8 mouse cellular contexts compared by ENCODE assay signal in the genomic region with DNA sequence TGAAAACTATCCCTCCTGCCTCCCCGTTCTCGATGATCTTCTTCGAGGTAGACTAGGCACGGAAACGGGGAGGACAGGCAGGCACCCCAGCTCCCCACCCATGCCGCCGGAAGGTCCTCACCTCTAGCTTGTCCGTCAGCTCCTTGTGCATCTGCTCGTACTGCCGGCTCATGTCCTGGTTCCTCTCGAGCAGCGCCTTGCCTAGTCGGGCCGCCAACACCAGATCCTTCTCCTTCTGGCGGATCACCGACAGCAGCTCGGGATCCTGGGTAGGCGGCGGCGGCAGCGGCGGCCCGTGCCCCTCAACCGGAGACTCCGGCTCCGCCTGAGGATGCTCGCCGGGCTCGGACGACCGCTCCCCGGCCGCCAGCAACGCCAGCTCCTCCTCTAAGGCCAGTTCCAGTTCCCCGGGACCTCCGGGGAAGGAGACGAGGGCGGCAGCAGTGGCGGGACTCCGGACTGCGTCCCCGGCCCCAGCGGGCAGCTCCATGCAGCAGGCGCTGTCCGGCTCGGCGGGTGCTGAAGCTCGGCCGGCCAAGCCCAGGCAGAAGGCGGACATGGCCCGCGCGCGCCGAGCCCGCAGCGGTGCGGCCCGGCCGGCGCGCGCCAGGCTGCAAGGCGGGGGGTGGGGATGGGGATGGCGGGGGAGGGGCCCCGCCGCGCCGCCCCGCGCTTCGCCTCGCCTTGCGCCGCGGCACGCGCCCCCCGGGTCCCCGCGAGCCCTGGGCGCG. TPM values are rescaled to one million over a fixed set of nuclear protein-coding genes. Genes with fewer than 3 reads are reported as not detected.
A peak's percentile ranks its signal among the peaks of the same experiment; 100 is the strongest.
DNase-seq lines count a peak whose midpoint lies in the region; ATAC-seq and TF ChIP-seq lines count a peak whose summit lies in the region.

A gene (minus strand): TSS at position 621 of the 731 bp plus-strand sequence.

- H3K27me3 ChIP-seq in embryonic facial prominence, embryonic 11.5 days (ENCODE audit: control insufficient read depth, insufficient read depth, low read length): peaks cover 9% of the 10 kb centered on the region
- peaks cover 34% of the 10 kb centered on the region for H3K27me3 ChIP-seq in limb, embryonic 14.5 days (ENCODE audit: control insufficient read depth, insufficient read depth, low read length)
- H3K27me3 ChIP-seq in midbrain, embryonic 16.5 days (ENCODE audit: control insufficient read depth, insufficient read depth, low read depth, low read length): no peaks in the 10 kb centered on the region

- peak within 1 kb of the TSS; percentile 99 for H3K4me2 ChIP-seq in embryonic facial prominence, embryonic 11.5 days (ENCODE audit: low read depth, low read length)
- H3K4me2 ChIP-seq in limb, embryonic 14.5 days (replicated peaks; ENCODE audit: low read depth, low read length, severe bottlenecking): peak within 1 kb of the TSS; percentile 97
- H3K4me2 ChIP-seq in midbrain, embryonic 16.5 days (ENCODE audit: low read length): peak within 1 kb of the TSS; percentile 88

- no peaks in the 10 kb centered on the region for H3K4me1 ChIP-seq in embryonic facial prominence, embryonic 11.5 days (ENCODE audit: control insufficient read depth, insufficient read depth, low read length)
- peaks cover 11% of the 10 kb centered on the region; the same call in 1 of the 2 replicates for H3K4me1 ChIP-seq in limb, embryonic 14.5 days (ENCODE audit: control insufficient read depth, insufficient read depth, low read length)
- H3K4me1 ChIP-seq in midbrain, embryonic 16.5 days (ENCODE audit: control insufficient read depth, insufficient read depth, low read length): peaks cover 18% of the 10 kb centered on the region

- H3K9ac ChIP-seq in embryonic facial prominence, embryonic 11.5 days (replicated peaks; ENCODE audit: low read length): peak within 1 kb of the TSS; percentile 34
- H3K9ac ChIP-seq in limb, embryonic 14.5 days (ENCODE audit: low read depth, low read length, severe bottlenecking): 0 out of 2 replicates have a peak within 1 kb of the TSS, but pooled peaks have one; percentile 38
- H3K9ac ChIP-seq in midbrain, embryonic 16.5 days (ENCODE audit: low read depth, low read length): peak within 1 kb of the TSS; percentile 83

- under 1% methylated on average over 58 of the region's 83 CpGs for WGBS in embryonic facial prominence, embryonic 11.5 days
- 0% methylated on average over 42 of the region's 83 CpGs for WGBS in limb, embryonic 14.5 days
- under 1% methylated on average over 71 of the region's 83 CpGs for WGBS in midbrain, embryonic 16.5 days

- H3K4me3 ChIP-seq in embryonic facial prominence, embryonic 11.5 days (ENCODE audit: low read depth, low read length): peak within 1 kb of the TSS; percentile 64
- peak within 1 kb of the TSS; percentile 58 for H3K4me3 ChIP-seq in limb, embryonic 14.5 days (replicated peaks; ENCODE audit: low read length)
- H3K4me3 ChIP-seq in midbrain, embryonic 16.5 days (ENCODE audit: low read depth, low read length): peak within 1 kb of the TSS; percentile 94

- H3K9me3 ChIP-seq in embryonic facial prominence, embryonic 11.5 days (replicated peaks; ENCODE audit: control insufficient read depth, low read length): no peaks in the 10 kb centered on the region
- no peaks in the 10 kb centered on the region for H3K9me3 ChIP-seq in limb, embryonic 14.5 days (ENCODE audit: control insufficient read depth, low read length)
- no peaks in the 10 kb centered on the region for H3K9me3 ChIP-seq in midbrain, embryonic 16.5 days (replicated peaks; ENCODE audit: control insufficient read depth, low read length, poor library complexity, severe bottlenecking)

- H3K36me3 ChIP-seq in embryonic facial prominence, embryonic 11.5 days (replicated peaks; ENCODE audit: control insufficient read depth, insufficient read depth, low read depth, low read length): no peaks in the 10 kb centered on the region
- H3K36me3 ChIP-seq in limb, embryonic 14.5 days (ENCODE audit: control insufficient read depth, insufficient read depth, low read length): no peaks in the 10 kb centered on the region
- H3K36me3 ChIP-seq in midbrain, embryonic 16.5 days (ENCODE audit: control insufficient read depth, insufficient read depth, low read length): no peaks in the 10 kb centered on the region

- 0 out of 2 replicates have a peak within 1 kb of the TSS, but pooled peaks have one; percentile 28 for H3K27ac ChIP-seq in embryonic facial prominence, embryonic 11.5 days (replicated peaks; ENCODE audit: low read depth, low read length)
- H3K27ac ChIP-seq in limb, embryonic 14.5 days (replicated peaks; ENCODE audit: low read depth, low read length): no peak within 1 kb of the TSS
- H3K27ac ChIP-seq in midbrain, embryonic 16.5 days (ENCODE audit: low read length): peak within 1 kb of the TSS; percentile 98

- peak; percentile 46 to 50 for DNase-seq in left cerebral cortex, adult 18-20 months (ENCODE audit: low spot score in 2 of 2)
- DNase-seq in left cerebral cortex, adult 11 months (ENCODE audit: low spot score): no peak
- DNase-seq in embryonic facial prominence, embryonic 11.5 days (ENCODE audit: low spot score): peak; percentile 91
- DNase-seq in heart, adult 18-20 months: peak; percentile 73 to 85
- peak; percentile 88 for DNase-seq in kidney, adult 18-20 months
- DNase-seq in limb, embryonic 14.5 days (ENCODE audit: low spot score): peak; percentile 73
- DNase-seq in spleen, postnatal 14 days (ENCODE audit: low spot score in 2 of 2): peak; percentile 36 to 65

- ATAC-seq in embryonic facial prominence, embryonic 11.5 days (replicated peaks; ENCODE audit: insufficient number of reproducible peaks, low FRiP score, low TSS enrichment, low read depth): 0 out of 2 replicates have a peak, but pooled peaks have one; percentile 30
- peak; percentile 69 for ATAC-seq in limb, embryonic 14.5 days (ENCODE audit: low FRiP score, low read depth)
- ATAC-seq in midbrain, embryonic 16.5 days: peak; percentile 26; the same call in 1 of the 2 replicates

- no peak for TF ChIP-seq POLR2A in limb, embryonic 14.5 days (IDR thresholded peaks at IDR 0.05; ENCODE audit: borderline replicate concordance, extremely low read depth, insufficient read depth, insufficient read length)

RNA-seq across cellular contexts. Expression of the gene that starts here (rescaled TPM):
- total RNA-seq in left cerebral cortex, adult 18-20 months (2021): 100 to 1,000 TPM; 180 to 184 TPM
- 6.8 and 8.6 TPM in 2 replicates for polyA plus RNA-seq in embryonic facial prominence, embryonic 11.5 days (2014; fragmentation: Nextera tagmentation; extraction: Ambion mirVana)
- 1 to 10 TPM; 8.0 to 8.3 TPM for total RNA-seq in heart, adult 18-20 months (2021)
- polyA plus RNA-seq in limb, embryonic 14.5 days (2012; rRNA removed): 16.3 and 19.6 TPM in 2 replicates
- 10.2 and 11.7 TPM in 2 replicates for polyA plus RNA-seq in limb, embryonic 14.5 days (2014; fragmentation: Nextera tagmentation; extraction: Ambion mirVana)
- 40.2 and 43.4 TPM in 2 replicates for polyA plus RNA-seq in midbrain, embryonic 16.5 days (2015; fragmentation: Nextera tagmentation; extraction: Ambion mirVana)

Comparison
In these comparisons a context has a peak if more than half of its experiments do, and no peak if none do; other contexts are left out.
1. RNA of the gene that starts here (total RNA-seq): 180 to 184 TPM in left cerebral cortex, adult 18-20 months; 8.0 to 8.3 TPM in heart, adult 18-20 months; every median in the first group is over 10 times any median in the second.
2. Peak in every context shown above with its lines, with median percentiles within 50 percentile points of each other: ATAC-seq, H3K4me2 ChIP-seq, H3K4me3 ChIP-seq and H3K9ac ChIP-seq.